Mouse (Mus musculus): ENCODE data around the gene Gm21060. TPM values are rescaled to one million over a fixed set of nuclear protein-coding genes. Genes with fewer than 3 reads are reported as not detected.

Gene Gm21060
- not detected for total RNA-seq (2023)

DNA sequence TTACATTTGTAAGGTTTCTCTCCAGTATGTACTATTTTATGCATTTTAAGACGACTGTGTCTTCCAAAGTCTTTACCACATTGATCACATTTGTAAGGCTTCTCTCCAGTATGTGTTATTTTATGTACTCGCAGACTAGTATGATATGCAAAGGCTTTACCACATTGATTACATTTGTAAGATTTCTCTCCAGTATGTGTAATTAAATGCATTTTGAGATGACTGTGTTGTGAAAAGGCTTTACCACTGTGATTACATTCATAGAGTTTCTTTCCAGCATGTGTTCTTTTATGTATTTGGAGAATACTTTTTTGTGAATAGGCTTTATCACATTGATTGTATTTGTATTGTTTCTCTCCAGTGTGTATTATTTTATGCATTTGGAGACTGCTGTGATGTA is at the start of gene Gm21060:
Gene Gm21060 (minus strand): TSS at position 101 of the 400 bp plus-strand sequence.

Other genes with a start within 250 kb of the Gm21060 start
- gene Zfp950, start 156.2 kb downstream of the Gm21060 start, total RNA-seq (2023): 10 to 100 TPM; 10.9 to 17.6 TPM
- gene Gm7102, start 120.8 kb downstream of the Gm21060 start, total RNA-seq (2023): not detected
- gene Gm6020, start 113.2 kb downstream of the Gm21060 start, total RNA-seq (2023): not detected
- 1,000 to 10,000 TPM; 1,131 to 1,252 TPM for gene Csf2ra, start 68.6 kb downstream of the Gm21060 start, total RNA-seq (2023)

All from monocyte, adult 59 days (primary cell).